Mouse (Mus musculus) A20 (cell line): ENCODE measurements around the gene Fcrl5.
"Not testable (repeated sequence)": the region's sequence is repeated elsewhere in the genome, so short reads cannot be mapped to it uniquely, and the experiment has no call there.

Experiments
- DNase-seq: peaks from one replicate; pipeline ENCODE4 v3.0.0-alpha.2; 2011; ENCODE audit warnings: low read depth, low spot score

Fcrl5 gene

DNA sequence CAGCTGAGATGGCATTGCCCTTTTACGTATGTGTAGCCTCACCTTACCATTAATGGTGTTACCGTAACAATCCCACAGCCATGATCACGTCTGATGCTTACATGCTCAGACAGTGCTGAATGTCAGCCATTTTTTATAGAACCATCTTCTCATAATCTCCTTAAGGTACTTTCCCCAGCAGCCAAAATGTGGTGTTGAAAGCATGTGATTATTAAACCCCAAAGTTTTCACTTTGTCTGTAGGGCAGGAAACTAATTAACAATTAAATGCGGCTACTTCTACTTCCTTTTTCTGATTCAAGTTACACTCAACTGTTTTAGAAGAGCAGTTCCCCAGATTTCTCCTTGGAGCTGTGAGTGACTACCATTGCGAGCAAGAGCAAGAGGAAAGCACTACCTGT, at the start of gene Fcrl5:
Gene Fcrl5, plus strand, starts transcription at position 295 of the 400 bp plus-strand sequence.
- DNase-seq: peak; percentile 46

DNA sequence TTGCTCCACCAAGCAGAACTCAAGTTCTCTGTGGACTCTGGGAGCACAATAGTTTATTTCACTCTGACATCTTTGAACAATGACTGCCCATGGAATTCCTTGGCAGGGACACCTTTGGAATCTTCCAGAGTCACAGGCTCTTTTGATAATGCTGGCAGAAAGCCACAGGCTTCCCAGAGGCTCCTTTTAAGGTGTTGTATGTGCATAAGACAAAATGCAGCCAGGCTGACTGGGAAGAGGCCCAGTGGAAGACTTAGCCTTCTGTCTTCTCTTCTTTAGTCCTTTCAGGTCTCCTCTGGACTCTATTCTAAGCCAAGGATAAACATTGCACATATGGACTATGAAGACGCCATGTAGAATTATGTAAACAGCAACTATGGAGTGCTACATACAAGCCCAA, 44.6 kb upstream of the Fcrl5 start:
- no peak for DNase-seq

DNA sequence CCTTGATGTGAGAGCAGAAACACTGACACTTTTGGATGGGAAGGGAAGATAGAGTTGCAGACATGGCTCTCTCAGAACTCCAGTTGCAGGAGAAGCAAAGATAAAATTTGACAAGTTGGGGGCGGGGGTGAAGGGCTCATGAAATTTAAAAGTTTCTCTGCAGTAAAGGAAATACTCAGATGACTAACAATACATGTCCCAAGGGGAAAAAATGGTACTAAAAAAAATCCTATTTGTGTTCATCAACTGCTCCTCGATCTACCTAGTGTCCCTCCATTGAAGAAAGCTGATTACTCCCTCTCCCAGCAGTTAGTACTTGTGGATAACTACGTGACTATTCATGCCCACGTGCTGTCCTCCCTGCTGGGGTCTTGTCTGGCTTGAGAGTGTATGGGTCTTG, 36.8 kb upstream of the Fcrl5 start:
- peak; percentile 46 for DNase-seq

DNA sequence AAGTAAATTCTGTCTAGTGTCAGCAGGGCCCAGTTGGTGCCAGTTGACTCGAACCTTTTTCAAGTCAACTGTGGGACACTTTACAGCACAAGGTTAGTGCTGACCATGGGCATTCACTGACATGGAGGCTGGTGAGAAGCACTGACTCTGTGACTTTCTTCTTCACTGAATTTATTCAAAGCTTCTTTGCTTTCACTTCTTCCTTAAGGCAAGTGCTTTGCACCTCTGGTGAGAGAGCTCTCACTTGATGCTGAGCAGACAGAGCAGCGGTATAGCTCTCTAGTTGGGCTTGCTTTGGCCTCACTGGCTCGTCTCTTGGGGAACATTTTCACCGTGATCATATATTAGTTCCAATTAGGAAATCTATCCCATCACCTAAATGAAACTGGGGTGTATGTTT, 35.7 kb upstream of the Fcrl5 start:
- DNase-seq: peak; percentile 80

DNA sequence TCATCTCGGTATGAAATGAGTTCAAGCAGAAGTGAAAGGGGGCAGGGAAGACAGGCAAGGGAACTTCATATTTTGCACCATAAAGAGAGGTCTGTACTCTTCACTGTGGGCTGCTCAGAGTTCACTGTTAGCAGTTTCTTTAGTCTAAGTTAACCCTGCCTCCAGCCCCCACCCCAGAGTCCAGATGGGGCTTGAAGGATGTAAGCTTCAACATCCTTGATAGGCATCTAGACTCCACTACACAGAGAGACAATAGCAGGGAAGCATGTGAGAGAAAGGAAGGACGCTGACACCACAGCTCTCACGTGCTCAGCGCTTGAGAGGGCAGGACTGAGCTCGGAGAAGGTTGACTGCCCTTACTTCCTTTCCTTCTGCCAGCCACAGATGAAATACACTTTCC, 34.3 kb upstream of the Fcrl5 start:
- peak; percentile 92 for DNase-seq

DNA sequence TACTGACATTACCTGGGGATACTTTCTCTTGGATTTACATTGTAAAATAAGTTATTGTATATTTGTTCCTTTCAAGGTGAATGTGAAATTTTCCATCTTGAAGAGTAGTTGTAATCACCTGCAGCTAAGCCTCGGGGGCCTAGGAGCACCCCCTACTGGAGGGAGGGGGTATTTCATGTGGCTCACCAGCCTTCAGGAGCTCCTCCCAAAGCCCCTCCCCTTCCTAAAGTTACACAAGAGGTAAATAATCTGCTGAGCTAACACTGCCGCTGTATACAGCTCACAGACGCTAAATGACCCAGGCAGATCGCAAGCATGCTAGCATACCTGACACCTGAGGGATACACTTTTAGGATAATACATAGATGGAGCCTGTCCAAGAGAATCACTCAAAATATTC, 27.4 kb upstream of the Fcrl5 start:
- peak; percentile 88 for DNase-seq

DNA sequence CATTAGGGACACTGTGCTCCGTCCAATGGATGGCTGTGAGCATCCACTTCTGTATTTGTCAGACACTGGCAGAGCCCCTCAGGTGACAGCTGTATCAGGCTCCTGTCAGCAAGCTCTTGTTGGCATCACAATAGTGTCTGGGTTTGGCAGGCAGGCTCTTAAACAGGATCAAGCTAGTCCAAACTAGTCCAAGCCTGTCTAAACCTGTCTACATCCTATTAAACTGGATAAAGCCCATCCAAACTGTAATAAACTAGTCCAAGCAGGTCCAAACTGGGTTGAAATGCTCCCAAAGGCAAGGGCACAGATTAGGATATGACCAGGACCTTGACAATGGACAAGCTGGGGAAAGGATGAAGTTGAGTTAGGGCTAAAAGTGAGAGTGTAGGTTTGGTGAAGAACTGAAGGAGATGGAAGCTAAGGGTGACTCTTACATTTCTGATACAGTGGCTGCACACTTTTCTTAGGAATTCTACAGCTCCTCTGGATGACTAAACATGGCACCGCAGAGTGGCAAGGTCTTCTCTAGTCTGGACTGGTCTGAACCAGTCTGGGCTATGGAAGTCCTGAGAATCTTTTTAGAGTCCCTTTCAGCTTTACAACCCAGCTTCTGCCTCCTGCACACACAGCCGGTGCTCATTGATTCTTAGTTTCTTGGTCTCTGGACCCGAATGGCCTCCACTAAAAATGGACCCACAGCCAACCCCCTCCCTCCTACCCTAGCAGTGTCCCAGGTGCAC, 26.2 kb upstream of the Fcrl5 start:
- no peak for DNase-seq

DNA sequence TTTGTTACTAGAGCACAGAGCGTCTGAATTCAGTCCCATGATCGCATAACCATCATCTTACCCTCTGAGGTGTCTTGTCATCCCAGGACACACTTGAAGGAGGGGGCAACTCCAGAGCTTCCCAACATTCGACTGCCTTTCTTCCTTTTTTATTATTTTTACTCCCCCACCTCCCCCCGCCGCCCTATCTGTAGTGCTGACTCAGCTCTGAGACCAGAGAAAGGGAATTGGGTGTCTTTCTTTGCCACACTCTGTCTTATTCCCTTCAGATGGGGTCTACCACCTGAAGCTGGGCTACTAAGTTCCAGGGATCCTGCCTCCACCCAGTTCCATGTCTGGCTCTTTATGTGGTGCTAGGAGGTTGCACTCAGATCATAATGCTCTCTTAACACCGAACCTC, 25.0 kb upstream of the Fcrl5 start:
- DNase-seq: no peak

DNA sequence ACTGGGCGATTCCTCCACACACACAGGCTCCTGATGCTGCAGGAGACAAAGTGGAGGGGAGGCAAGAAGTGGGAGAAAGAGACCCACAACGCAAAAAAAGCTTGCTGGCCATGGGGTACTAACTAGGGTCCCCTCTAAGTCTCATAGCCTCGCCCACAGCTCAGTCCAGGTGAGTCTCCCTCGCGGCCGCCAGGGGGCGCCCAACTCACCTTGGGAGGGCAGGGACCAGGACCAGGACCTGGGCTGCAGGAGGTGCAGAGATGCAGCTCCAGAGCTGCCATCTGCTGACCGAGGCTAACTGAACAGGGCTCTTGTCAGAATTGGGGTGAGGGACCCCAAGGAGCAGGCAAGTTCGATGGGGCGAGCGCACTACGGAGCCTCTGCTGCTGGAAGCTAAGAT, 24.4 kb upstream of the Fcrl5 start:
- DNase-seq: no peak

DNA sequence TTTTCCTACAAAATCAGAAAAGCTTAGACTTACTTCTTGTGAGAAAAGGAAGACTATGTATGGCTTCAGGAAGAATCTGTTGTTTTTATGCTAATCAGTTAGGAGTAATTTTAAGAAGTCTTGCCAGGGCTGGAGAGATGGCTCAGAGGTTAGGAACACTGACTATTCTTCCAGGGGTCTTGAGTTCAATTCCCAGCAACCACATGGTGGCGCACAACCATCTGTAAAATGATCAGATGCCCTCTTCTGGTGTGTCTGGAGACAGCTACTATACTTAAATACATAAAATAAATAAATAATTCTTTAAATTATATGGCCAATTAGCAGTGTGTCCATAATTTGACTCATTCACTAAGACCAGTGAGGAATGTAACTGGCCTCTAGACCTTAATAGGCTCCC, 14.9 kb upstream of the Fcrl5 start:
- peak; percentile 20 for DNase-seq

DNA sequence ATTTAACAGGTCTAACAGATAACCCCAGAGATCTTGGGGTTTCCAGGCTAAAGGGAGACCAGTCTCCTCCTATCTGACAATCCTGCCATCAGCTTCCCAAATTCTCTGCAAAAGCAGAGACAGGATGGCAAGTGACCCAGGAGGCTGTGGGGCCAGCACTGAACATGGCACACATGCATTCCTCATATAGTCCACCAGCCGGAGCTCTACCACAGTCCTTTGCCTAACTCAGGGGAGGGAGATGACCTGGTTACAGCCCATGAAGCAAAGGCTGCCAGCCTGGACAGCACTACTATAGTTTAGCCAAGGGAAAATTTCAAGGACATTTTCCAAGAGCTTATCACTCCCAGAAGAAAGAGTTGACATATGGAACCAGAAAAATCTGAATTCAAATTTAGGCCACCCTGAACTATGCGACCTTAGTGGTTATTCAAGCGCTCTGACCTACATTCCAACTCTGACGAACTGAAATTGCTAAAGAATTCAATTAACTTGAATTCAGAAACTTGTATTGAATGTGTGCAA, 13.1 kb upstream of the Fcrl5 start:
- no peak for DNase-seq

DNA sequence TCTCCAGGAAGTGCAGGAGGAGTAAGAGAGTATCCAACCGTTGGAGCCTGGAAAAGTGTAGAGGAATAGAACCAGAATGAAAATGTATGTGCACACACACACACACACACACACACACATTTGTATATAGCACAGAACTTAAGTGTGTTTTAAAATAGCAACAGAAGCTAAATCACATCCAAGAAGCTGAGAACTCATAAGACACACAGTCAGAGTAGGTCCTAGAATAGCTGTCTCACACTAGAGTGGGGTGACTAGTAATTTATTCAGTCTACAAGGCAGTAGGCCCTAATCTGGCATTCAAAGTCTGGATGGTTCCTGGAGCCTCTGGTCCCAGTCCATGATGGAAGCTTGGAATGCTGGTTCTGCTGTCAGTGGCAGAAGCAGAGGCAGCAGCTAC, 5.0 kb downstream of the Fcrl5 start:
- DNase-seq: no peak

DNA sequence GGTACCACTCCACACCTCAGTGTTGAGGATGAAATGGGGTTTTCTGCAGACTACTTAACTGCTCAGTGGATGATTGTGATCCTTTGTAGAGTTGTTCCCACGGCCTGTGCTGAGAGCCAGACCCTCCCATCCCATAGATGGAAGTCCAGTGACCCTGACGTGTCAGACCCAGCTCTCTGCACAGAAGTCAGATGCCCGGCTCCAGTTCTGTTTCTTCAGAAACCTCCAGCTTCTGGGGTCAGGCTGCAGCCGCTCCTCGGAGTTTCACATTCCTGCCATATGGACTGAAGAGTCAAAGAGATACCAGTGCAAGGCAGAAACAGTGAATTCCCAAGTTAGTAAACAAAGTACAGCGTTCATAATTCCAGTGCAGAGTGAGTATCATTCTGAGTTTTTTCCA, 8.4 kb downstream of the Fcrl5 start:
- no peak for DNase-seq

DNA sequence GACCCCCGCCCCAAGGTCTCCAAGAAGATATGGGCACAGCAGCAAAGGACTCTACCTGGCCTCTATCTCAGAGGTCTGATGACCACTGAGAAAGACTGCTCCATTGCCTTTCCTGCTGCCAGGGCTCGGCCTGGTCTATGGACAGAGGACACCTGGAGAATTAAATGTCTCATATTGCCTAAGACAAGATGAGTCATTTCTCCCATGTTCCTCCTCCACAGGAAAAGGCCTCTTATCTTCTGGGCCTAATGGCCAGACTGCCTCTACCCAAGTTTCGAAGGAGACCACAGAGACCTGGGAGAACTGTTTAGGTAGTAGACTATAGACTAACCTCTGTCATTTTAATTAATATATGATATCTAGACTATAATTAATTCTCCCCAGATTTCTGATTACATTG, 29.9 kb downstream of the Fcrl5 start:
- DNase-seq: no peak

DNA sequence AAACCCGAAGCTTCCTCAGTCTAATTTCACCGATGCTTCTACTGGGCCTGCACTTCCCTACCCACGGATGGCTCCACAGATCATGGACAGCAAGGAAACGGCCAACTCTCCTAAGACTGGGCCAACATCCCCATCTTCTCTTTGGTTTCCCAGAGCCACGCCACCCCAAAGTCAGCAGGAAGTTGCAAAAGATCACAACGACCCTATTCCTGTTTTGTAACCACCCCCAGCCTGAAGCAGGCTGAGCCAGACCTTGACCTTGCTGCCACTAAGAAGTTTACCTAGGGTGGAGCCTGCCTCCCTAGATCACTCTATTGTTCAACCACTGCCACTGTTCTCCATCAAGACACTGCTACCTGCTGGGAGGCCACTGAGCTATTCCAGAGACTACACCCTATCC, 31.4 kb downstream of the Fcrl5 start:
- DNase-seq: no peak

DNA sequence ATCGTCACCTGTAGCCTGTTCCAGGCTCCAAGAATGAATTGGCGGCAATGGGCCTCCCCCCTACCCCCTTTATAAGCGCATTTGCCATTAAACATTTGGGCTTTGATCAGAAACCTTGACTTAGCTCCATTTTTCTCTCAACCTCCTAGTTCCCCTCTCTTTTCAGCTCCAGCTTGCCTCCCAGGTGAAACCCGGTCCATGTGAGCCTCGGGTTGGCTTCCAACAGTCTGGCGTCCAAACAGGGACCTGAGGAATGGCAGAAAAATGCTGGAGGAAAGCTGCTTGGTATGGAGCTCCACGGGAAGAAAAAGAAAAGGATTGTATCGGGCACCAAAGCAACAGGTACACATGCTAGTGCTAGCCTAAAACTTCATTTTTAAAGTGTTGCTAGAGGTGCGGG, 31.8 kb downstream of the Fcrl5 start:
- no peak for DNase-seq

DNA sequence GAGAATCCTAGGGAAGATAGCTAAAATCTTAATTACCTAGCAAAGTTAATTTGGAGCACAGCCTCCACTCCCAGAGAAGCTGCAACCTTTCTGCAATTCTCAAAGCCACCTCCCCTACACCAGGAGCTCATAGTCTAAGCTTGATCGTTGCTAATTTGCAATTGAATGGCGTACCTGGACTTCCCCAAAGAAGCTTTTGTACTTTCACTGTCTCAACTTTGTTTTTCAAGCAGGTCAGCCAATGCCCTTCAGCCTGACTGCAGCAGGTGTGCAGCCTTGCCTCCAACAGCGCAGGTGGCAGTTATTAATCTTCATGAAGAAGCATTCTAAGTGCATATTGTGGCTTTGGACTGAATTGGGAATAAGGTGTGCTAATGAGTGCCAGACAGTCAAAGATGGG, 42.4 kb downstream of the Fcrl5 start:
- DNase-seq: not testable (repeated sequence)

DNA sequence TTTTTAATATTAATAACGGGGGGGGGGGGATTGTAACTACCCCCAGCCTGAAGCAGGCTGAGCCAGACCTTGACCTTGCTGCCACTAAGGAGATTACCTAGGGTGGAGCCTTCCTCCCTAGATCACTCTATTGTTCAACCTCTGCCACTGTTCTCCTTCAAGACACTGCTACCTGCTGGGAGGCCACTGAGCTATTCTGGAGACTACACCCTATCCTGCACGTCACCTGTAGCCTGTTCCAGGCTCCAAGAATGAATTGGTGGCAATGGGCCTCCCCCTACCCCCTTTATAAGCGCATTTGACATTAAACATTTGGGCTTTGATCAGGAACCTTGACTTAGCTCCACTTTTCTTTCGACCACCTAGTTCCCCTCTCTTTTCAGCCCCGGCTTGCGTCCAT, 43.0 kb downstream of the Fcrl5 start:
- DNase-seq: not testable (repeated sequence)

DNA sequence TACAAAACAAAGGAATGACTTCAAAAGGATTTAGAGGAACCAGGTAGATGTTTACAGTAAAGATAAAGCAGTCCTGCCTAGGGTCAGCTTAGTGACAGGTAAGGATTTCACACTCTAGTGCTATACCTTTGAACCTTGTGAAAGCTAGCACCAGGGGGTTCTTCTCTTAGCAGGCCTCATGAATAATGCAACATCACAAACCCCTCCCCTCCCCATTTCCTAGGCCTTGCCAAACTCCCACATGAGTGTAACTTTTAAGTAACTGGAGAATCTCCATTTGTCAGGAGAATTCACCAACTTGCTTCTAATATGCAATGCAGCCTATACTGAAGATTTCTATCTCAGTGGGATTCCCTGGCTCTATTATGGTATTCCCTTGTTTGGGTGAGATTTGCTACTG, 43.7 kb downstream of the Fcrl5 start:
- not testable (repeated sequence) for DNase-seq

DNA sequence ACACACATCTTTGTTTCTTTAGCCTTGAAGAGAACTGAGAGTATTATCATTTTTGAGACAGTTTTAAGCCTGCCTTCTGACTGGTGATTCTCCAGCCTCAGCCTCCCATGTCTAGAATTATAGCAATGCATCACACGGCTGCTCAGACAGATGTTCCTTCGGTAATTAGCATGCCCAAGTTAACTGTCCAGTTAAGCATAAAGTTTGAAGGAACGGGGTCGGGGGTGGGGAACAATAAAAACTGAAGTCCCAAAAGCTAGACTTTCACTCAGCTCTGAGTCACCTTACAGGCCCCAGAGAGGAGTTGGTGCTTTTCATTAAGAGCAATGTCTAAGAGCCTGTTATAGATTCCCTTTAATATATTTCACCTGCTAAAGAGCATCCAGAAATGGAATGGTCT, 51.8 kb downstream of the Fcrl5 start:
- peak; percentile 65 for DNase-seq

DNA sequence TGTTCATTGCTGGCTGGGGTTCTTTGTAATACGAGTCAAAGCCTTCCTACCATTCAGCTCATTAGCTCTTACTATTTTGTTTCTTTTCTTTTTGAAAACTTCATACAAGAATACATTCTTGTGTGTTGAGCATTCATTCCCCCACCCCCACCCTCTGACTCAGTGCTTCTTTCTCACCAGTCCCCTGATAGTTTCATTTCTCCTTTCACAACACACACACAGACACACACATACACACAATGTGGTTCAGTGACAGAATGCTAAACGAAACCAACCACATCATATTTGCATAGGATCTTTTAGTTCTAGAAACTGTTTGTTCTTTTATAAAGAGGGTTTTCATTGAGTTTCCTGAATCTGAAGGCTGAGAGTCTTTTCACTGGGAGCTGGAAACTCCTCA, 52.3 kb downstream of the Fcrl5 start:
- peak; percentile 85 for DNase-seq

DNA sequence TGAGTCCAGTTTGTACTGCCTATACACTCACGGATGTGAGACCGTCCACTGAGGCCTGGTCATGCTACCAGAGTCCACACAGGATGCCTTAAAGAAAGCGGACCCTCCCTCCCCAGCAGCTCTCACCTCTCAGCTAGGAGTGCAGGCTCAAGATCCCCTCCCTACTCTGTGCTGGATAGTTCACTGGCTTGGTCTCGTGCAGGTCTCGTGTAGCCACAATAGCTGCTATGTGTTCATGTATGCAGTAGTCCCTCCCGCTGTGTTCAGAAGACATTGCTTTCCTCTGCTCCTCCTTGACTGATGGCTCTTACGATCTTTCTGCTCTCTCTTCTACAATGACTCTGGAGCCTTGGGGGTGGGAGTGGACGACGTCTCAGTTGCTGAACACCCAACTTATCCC, 62.7 kb downstream of the Fcrl5 start:
- no peak for DNase-seq

DNA sequence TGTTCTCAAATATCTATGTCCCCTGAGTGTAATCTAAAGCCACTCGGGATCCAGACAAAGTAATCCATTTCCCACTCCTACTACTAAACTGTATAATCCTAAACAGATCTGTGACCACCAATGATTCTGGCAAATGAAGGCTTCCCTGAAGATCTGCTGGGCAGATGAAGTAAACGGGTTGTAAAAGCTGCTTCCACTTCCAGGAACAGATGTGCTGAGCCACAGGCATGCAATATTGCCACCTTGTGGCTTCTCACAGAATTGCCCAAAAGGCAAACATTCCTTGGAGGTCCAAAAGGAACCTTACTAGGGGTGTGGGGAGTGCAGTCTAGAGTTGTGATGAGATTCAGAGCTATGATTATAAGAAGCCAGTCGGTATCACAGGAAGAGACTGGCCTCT, 63.5 kb downstream of the Fcrl5 start:
- peak; percentile 80 for DNase-seq
